Mouse (Mus musculus) thymus, postnatal 36 days (tissue): ENCODE results near the gene Ccdc60.

ENCODE experiments used
- DNase-seq, 2 experiments: peaks; one replicate each; pipeline ENCODE4 v3.0.0; 2022; ENCODE audit warnings: mixed read lengths in 2 of 2

Gene Ccdc60

DNA sequence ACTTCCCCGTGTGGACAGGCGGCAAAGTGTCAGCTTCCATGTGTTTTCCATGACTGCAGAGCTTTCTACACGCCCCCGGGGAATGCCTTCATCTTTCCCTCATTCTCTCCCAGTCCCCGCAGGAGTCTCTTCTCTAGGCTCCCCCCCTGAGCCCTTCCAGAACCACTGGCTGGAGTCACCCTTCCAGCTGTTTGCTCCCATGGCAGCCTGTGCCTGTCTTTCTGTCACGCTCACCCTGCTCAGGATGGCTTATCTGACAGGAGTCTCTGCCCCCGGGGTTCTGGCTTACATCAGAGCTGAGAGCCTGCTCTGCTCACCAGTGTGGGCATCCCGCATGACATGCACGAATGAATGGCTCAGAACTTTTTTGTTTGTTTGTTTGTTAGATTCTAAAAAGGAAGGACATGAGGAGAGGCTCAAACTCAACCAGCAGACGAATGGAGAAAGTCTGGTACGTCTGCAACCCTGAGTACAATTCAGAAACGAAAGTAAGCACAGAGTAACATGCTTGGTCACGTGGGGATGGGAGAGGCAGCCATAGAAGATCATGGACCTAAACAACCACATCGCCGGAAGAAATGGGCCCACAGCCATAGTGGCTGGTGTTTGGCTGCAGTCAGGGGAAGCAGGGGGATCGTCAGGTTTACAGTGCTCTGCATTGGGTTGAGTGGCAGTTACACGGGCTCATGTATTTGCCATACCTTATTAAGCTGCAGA, 17.1 kb downstream of the Ccdc60 start:
- DNase-seq: no peak

DNA sequence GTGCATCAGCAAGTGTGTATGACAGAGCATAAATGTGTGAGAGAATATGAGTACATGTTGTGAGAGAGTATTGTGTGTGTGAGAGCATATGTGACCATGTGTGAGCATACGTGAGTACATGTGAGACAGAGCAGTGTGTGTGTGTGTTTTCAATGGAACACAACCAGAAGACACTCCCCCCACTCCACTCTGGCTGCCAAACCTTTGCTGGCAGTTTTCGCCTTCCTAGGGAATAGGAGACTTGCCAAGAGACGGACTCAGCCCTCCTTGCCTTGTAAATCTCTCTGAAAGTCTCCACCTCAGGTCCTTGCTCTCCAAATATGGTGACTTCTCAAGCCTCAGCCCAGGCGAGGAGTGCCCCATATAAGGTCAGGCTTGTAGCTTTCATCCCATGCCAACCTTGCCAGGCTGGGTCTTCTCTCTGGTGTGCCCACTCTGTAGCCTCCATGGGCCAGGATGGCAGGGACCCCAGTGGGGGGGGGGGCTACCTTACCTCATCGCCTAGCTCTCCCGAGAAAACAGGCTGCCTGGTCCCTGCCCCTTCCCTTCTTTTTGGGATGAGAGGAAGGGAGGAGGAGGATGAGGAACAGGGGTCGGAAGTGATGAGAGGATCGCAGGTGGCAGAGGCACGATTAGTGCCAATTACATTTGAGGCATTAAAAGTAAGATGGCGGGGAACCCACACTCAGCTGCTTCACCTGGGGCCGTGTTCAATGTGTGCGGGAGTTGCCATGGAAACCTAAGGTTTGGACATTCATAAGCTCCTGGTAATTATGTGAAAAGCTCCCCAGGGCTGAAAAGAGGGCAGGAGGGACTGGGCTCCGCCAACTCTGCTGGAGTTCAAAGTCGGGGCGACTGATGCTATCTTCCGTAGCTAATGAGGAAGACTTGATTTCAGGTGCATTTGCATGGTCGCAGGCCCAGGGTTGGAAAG, 19.3 kb downstream of the Ccdc60 start:
- no peak for DNase-seq

DNA sequence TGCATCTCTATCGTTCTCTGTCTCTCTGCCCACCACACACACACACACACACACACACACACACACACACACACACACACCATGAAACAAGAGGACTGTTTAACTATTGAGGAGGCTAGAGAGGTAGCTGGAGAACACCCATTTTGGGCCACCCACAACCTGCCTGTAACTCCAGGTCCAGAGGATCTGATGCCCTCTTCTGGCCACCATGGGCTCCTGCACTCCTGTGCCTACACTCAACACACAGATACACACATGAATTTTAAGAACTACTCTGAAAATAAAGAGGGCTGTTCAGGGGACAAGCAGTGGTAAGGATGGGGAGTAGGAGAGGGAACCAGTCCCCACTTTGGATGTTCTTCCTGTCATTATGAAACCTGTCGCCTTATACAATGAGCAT, 26.1 kb downstream of the Ccdc60 start:
- no peak for DNase-seq

DNA sequence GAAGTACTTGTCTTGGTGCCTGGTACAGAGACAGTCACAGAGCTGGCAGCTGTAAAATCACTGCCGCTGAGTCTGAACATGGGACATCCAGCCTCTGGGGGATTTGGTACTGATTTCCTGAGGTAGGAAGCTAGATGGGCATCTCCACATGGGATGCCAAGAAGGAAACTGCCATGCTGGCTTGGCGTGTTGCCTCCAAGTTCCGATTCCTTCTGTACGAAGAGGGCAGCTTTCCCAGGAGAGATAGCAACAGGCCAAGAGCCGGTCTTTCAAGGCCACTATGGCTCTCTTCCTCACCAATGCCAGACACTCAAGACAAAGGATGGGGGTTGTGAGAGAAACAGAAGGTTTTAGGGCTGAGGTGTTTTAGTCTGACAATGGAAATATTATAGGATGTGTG, 26.8 kb downstream of the Ccdc60 start:
- no peak for DNase-seq

DNA sequence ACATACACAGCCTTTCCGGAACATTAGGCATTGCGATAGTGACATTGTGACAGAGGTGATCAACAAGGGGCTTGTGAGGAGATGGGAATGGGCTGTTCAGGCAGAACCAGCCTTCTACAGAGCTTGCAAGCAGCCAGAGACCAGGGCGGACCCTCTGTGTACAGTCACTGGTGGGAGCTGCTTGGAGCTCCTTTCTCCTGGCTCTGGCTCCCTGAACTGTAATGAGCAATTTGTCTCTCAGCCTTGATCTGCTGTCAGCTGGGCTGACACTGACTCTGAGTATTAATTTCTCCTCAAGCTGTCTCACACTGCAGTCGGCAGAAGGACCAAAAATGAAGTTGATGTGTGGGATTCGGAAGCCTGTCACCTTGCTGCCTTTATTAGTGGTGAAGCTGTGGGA, 28.4 kb downstream of the Ccdc60 start:
- DNase-seq: no peak

DNA sequence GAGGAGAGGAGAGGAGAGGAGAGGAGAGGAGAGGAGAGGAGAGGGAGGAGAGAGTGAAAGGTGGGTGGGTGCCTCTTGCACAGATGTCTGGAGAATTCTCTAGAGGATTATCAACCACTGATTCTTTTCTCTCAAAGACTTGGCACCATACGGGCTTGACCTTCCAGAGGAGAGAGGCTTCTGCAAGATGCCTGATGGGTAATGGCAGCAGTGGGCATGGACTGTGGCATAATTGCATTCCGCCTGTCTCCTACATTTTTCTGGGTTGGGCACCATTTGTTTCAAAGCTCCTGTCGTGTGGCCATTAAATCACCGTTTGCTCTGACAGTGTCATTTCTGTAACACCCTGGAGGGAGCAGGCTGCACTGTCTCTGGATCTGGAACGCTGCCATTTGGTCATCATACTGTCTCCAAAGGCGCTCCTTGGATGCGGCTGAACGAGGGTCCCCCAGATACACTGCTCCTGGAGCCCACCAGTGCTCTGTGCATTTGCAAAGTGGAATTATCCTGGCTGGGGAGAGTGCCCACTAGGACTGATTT, 30.4 kb downstream of the Ccdc60 start:
- DNase-seq: no peak

DNA sequence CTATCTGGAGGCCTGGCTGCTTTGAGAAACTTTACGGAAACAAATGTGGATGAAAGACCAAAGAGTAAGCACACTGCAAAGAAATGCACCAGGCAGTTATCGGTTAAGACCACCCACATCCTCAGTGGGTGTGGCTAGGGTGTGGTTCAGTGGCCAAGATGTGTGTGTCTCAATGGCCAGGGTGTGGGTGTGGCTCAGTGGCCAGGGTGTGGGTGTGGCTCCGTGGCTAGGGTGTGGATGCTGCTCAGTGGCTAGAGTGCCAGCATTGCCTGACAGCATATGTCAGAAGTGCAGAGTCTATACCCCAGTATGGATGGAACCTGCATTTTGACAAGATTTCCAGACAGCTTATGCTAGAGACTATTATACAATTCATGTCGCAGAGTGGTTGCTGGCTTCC, 34.9 kb downstream of the Ccdc60 start:
- DNase-seq: no peak

DNA sequence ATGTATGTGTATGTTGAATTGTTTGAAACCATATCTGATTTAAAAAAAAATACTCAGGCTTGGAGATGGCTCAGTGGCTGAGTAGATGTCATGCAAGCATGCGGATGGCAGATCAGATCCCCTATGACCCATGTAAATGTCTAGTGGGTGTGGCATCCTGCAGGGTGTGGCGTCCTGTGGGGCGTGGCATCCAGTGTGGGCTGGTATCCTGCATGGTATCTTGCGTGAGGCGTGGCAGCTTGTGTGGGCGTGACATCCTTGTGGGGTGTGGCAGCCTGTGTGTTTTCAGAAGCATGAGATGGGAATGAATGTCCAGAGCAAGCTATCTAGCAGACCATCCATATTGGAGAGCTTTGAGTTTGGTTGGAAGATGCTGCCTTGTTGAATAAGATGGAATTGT, 36.6 kb downstream of the Ccdc60 start:
- peak in 1 of 2 experiments; percentile 9 for DNase-seq

DNA sequence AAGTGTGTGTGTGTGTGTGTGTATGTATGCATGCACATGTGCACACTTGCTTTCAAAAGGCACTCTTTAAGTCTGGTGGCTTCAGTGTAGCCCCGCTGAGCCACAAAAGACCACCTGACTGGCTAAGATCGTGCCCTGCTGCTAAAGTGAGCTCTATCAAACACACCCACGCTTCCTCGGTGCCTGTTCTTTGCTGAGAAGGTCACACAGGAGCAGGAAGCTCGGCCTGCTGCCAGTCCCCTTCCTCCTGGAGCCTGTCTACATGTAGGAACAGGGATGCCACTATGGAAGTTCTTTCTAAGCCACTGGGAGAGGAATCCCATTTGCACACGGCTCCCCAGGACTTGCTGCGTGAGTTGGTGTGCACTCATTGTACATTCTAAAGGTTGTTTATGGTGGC, 42.1 kb downstream of the Ccdc60 start:
- DNase-seq: no peak

DNA sequence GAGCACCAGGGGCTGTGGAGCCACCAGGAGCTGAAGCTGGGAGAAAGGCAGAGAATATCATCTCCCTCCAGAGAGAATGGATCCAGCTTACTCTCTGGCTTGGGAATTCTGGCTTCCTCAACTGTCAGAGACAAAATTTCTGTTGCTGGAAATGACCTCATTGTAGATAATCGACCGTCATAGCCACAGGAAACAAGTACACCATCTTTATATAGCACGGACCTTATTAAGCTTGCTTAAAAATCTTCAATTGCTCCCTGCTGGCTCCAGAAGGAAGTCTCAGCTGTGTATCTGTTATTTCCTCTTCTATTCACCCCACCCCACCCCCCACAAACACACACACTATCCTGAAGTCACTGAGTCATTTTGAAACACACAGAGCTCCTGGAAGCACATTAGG, 44.3 kb downstream of the Ccdc60 start:
- no peak for DNase-seq

DNA sequence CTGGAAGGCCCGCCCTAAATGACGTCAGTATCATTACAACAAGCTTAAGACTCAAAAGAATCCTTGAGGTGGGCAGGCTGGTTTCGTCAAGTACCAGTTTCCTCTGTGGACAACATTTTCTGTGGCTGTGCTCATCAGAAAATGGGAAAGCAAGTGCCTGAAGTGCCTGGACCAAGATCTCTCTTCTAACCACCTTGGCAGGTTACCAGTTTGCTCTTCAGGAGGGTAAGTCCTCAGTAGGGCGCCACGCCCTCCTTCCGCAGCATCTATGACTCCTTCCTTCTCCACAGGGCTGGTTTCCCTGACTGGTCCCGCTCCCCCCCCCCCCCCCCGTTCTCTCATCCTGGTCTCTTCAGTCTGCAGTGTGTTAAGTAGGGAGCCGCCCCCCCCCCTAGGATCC, 45.2 kb downstream of the Ccdc60 start:
- DNase-seq: no peak

DNA sequence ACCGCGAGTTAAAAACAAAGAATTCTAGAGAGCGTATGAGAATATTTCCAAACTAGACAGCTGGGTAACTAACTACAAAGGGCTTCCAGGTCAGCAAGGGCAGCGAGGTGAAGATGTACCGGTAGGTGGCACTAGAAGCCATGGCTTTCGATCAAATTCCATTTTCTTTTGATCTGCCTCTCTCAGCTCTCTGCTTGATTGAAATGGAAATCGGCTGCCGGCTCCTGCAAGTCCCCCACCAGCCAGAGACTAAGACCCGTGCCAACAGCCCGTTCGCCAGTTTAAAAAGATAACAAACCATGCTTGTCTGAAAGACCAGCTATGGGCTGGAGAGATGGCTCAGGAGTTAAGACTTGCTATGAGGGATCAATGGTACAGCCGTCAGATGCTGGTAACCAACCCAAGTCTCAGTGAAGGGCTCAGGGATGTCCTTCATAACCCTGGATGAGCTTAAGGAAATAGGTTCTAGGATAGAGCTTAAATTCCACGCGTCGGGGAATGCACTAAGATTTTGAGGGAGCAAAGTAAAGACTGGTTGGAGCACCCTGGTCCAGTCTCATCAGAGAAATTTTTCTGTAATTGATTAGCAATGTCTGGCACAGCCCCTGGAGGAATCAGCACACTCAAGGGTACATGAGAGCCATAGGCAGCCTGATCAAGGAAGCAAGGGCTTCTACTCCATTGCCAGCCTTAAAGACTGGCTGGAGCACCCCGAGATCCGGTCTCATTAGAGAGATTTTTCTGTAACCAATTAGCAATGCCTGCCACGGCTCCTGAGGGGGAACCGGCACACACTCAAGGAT, 56.7 kb downstream of the Ccdc60 start:
- peak; percentile 30 to 33 for DNase-seq

DNA sequence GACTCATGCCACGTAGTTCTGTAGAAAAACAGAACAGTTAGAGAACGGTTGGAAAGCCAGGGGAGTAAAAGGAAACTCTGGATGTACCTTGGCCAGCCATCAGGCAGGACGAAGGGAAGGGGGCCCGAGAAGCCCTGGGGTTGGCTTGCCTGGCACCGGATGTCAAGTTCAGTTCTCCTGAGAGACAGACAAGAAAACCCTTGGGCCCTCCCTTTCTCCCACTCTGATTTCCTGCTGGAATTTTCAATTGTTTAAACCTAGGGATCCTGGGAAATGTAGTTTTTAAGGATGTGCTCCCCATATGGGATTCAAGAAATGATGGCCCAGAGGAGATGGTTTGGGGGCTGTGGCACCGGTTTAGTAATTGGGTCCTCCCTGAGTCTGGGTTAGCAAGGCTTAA, 60.4 kb downstream of the Ccdc60 start:
- no peak for DNase-seq

DNA sequence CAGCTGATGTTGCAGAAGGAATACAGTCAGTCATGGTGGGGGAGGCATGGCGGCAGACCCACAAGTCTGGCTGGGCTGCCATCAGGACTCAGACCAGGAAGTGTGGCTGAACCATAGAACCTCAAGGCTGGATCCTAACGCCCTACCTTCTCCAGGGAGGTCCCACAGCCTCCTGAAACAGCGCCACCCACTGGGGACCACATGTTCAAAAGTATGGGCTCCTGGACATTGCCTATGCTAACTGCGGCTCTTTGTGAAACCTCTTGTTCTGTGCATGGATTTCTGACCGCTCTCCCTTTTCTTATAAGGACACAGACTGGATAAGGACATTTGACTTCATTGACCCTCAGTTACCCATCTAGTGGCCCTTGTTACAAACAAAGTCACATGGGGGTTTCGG, 64.8 kb downstream of the Ccdc60 start:
- no peak for DNase-seq

DNA sequence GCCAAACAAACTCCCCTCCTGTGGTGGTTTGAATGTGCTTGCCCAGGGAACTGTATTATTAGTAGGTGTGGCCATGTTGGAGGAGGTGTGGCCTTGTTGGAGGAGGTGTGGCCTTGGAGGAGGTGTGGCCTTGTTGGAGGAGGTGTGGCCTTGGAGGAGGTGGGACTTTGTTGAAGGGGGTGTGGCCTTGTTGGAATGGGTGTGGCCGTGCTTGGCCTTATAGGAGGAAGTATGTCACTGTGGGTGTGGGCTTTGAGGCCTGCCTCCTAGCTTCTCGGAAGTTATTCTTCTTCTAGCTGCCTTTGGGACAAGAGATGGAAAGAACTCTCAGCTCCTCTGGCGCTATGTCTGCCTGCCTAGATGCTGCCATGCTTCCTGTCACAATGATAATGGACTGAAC, 66.9 kb downstream of the Ccdc60 start:
- DNase-seq: no peak

DNA sequence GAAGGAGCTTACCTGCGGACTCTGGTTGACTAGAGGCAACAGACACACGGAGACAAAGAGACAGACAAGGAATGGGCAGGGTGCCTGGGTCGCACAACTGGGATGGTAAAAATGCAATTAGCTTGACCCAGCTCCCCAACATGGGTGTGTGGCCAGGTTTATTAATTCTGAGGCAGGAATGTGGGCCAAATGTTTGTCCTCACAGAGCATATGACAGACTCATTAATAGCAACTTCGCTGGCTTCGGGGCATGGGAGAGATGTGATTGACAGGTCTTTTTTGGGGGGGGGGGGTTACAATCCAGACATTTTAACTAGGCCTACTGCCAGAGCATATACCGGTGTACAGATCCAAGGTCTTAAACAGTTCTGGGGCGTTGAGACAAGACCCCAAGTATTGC, 69.5 kb downstream of the Ccdc60 start:
- no peak for DNase-seq

DNA sequence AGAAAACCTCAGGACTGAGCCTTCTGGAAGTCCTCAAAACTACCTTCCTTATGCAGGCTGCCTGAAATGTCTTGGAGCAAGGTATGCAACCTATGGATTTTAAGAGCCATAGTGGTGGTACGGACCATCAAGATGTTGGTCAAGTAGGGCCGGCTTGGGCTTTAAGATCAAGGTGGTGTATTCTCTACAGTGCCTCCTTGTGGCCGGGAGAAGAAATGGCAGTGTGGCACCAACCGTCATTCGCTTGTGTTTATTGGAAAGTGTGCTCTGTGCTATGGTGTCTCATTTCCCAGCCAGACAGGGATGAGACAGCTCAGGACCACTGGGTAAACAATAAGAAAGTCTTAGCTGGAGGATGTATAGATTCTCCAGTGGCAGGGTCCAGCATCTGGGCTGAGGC, 76.1 kb downstream of the Ccdc60 start:
- no peak for DNase-seq

DNA sequence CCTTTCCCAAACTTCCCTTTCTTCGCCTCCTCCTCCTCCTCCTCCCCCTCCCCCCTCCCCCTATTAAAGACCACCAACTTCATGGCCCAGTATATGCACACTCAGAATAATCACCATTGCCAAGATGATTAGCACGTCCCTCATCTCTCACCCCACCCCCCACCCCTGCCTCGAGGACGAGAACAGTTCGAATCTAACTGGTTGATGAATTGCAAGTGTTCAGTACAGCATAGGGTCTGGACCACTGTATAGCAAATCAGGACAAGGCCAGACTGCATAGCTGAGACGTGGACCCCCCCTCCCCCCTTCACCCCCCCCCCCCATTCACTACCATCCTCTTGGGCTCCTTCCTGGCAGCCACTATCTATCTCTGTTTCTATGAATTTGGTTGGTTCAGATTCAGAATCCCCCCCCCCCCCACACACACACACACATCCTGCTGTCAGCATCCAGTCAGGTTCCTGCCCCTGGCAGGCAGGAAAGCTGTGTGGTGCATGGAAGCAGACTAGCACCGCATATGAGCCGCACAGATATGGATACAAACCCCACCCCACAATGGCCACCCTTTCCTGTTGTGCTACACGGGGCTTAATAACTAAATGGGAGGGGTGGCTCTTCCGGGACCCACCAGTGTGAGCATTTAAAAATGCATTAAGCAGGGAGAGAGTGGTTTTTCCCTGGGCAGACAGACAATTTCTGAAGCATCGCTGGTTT, 79.2 kb downstream of the Ccdc60 start:
- DNase-seq: no peak

DNA sequence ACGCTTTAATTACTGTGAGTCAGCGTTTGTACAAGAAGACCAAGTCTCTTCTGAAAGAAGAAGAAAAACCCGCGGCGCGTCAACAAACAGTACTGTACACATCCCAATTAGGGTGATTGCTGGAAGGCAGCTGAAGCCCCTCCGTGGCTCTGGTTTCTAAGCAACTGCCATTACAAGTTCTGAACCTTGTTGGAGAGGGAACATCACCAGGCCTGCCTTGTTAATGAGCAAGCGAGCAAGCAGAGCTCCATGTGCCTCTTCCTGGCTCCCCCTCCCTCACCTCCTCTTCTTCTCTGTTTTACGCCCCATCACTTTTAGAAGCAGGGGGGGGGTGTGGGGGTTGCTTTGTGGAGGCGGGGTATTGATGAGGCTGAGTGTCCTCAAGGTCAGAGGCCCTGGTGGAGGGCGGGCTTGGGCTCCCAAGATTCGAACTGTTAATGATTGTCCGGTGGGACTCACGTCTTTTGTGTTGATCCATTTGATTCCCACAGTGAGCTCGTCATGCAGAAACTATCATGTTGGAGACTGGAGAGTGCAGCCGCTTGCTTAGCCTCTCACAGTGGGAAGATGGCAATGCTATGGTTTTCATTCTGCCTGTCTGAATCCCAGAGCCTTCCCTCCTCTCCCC, 79.9 kb downstream of the Ccdc60 start:
- no peak for DNase-seq

DNA sequence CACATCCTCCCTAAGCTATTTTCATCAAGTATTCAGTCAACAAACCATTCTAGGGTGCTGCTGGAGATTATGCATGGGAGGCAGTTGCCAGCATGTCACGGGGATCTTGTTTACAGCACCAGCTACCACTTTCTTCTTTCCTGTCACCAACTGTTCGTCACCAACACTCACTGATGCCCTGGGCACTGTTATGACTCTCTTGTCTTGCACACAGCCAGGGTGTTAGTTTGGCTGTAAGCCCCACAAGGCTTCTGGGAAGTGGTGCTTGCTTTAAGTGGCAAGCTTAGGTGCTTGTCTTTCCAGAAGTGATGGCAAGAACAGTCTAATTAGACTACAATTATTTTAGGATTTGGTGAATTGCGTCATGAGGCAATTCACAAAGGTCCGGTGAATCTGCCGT, 86.1 kb downstream of the Ccdc60 start:
- DNase-seq: no peak

DNA sequence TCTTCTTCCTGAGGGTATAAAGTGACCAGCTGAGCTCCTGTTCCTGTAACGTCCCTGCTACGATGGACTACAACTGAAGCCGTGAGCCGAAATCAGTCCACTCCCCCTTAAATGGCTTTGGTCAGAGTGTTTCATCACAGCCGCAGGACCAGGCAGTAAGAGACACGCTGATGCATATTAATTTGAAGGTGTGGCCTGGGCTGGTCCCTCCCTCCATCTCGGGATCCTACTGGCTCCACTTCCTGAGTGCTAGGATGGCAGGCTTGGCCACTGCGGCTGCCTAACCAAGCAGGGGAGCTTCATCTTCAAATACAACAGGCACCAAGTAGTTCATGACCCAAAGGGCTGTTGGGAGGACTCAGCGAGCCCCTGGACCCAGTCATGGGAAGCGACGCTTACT, 94.3 kb downstream of the Ccdc60 start:
- no peak for DNase-seq

DNA sequence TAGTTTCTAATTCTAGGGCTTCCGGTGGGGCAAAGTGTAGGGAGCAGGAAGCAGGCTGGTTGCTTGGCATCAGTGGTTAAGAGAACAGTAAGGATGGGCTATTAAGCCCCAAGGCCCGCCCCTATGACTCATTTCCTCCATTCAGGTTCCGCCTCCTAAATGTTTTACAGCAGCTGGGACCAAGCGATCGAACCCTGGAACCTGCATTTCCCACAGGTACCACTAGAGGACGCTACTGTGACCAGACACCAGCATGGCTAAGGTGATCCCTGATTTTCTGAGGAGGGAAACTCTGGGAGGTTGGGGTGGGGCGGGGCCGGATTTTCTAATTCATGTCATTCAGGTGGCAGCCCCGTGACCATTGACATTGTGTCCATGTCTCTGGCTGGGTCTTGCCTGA, 96.1 kb downstream of the Ccdc60 start:
- DNase-seq: no peak
